Mouse (Mus musculus) spleen, adult 2 months (tissue): ENCODE results near the gene Gm45711.

ENCODE experiments used
- CTCF ChIP-seq: fragments of 200-500 bp; IDR thresholded peaks from 2 replicates; pipeline ENCODE4 v1.5.1; 2011; ENCODE audit warnings: mild to moderate bottlenecking, inconsistent platforms; ENCODE audit not compliant: insufficient read depth, insufficient read length, insufficient replicate concordance; ENCODE audit errors: extremely low read depth
- POLR2A ChIP-seq: fragments of 200-500 bp; IDR thresholded peaks from 2 replicates; pipeline ENCODE4 v1.6.1; 2011; ENCODE audit warnings: low read depth, low read length, inconsistent platforms

GRCm38 (mm10) chr8:104348971-104349370, 39.1 kb upstream of the Gm45711 start:
- TF ChIP-seq POLR2A (no peak), CTCF (no peak)
